ENCODE assay signal across 18 mouse cellular contexts in the genomic region with DNA sequence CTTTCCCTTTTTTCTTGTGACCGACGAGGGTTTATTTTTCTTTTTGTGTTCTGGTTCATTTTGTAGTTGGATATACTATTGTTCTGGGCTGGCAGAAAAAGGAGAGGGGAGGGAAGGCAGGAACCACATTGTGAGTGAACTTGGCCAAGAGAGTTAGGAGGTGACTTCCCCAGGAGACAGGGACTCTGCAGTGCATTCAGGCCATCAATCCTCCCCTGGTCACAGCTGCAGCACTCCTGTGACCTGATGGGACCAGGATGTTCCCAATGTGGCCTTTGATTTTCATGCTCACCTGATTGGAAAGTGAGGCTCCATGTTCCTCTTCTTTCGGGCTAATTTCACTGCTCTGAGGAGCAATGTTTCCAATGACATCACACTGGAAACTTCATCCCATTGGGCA.
DNase-seq lines count a peak whose midpoint lies in the region; ATAC-seq lines count a peak whose summit lies in the region.
"Had no signal": no experiment of that assay in that cellular context is flagged by ENCODE, and none has a peak within 500 bp of the region (broad histone marks: within the 10 kb centered on the region; RNA-seq: fewer than 3 reads in every experiment).

No protein-coding gene starts in this region.

- H3K9ac ChIP-seq in lung, embryonic 15.5 days = no peak overlapping the region
- H3K9ac ChIP-seq in heart, embryonic 14.5 days (ENCODE audit: low read length) = peak overlapping the region; percentile 34; the same call in 1 of the 2 replicates
- H3K9ac ChIP-seq: intestine, embryonic 15.5 days; limb, embryonic 15.5 days; liver, postnatal 0 days had no signal

- 58% methylated on average over 3 of the region's 3 CpGs for WGBS in heart, embryonic 10.5 days
- 41% methylated on average over 3 of the region's 3 CpGs for WGBS in lung, embryonic 15.5 days
- WGBS in heart, embryonic 14.5 days = 60% methylated on average over 3 of the region's 3 CpGs

- H3K9me3 ChIP-seq in heart, embryonic 10.5 days = peaks cover 3% of the 10 kb centered on the region; the same call in 1 of the 2 replicates
- no peaks in the 10 kb centered on the region for H3K9me3 ChIP-seq in lung, embryonic 15.5 days
- peaks cover 6% of the 10 kb centered on the region; the same call in 1 of the 2 replicates for H3K9me3 ChIP-seq in heart, embryonic 14.5 days (ENCODE audit: control insufficient read depth, low read length)
- H3K9me3 ChIP-seq: intestine, embryonic 15.5 days; limb, embryonic 15.5 days had no signal

- H3K27ac ChIP-seq in heart, embryonic 10.5 days = no peak overlapping the region; the same call in 1 of the 2 replicates
- 0 out of 2 replicates have a peak overlapping the region, but pooled peaks have one; percentile 24 for H3K27ac ChIP-seq in lung, embryonic 15.5 days
- peak overlapping the region; percentile 65 to 86 for H3K27ac ChIP-seq in heart, embryonic 14.5 days (replicated peaks in 1 of 2; ENCODE audit: control insufficient read depth in 1 of 2, insufficient read depth in 1 of 2, low read depth in 2 of 2, low read length in 2 of 2)
- H3K27ac ChIP-seq: intestine, embryonic 15.5 days; limb, embryonic 15.5 days; macrophage had no signal

- H3K27me3 ChIP-seq in heart, embryonic 10.5 days (ENCODE audit: insufficient read depth, poor library complexity, severe bottlenecking) = peaks cover 41% of the 10 kb centered on the region
- H3K27me3 ChIP-seq in lung, embryonic 15.5 days = peaks cover 9% of the 10 kb centered on the region; the same call in 1 of the 2 replicates
- H3K27me3 ChIP-seq in heart, embryonic 14.5 days (ENCODE audit: control insufficient read depth, insufficient read depth, low read length) = peaks cover 22% of the 10 kb centered on the region; the same call in 1 of the 2 replicates

- no peak overlapping the region for H3K4me2 ChIP-seq in lung, embryonic 15.5 days
- H3K4me2 ChIP-seq in heart, embryonic 14.5 days (ENCODE audit: low read length) = peak overlapping the region; percentile 58
- H3K4me2 ChIP-seq: intestine, embryonic 15.5 days; limb, embryonic 15.5 days had no signal

- peaks cover 55% of the 10 kb centered on the region for H3K4me1 ChIP-seq in heart, embryonic 10.5 days
- H3K4me1 ChIP-seq in lung, embryonic 15.5 days = peaks cover 54% of the 10 kb centered on the region
- H3K4me1 ChIP-seq in heart, embryonic 14.5 days (ENCODE audit: control insufficient read depth in 2 of 2, insufficient read depth in 2 of 2, low read length in 2 of 2) = peaks cover 26 to 51% of the 10 kb centered on the region in 2 experiments
- H3K4me1 ChIP-seq: limb, embryonic 15.5 days had no signal

- DNase-seq in heart, adult 18-20 months = peak; percentile 36 to 38
- no peak for DNase-seq in heart, embryonic 10.5 days (ENCODE audit: low spot score)
- DNase-seq in lung, postnatal 25 days (ENCODE audit: low spot score) = no peak
- peak; percentile 44 to 83 for DNase-seq in kidney, postnatal 25 days
- DNase-seq in lung, postnatal 10 days = no peak
- DNase-seq: cerebellum, postnatal 10 days; layer of hippocampus, adult 9-11 months; liver, postnatal 0 days; right cerebral cortex, adult 18-20 months; thymus, adult 2 months had no signal

- H3K4me3 ChIP-seq in heart, embryonic 10.5 days = no peak overlapping the region
- no peak overlapping the region for H3K4me3 ChIP-seq in lung, embryonic 15.5 days
- H3K4me3 ChIP-seq in heart, embryonic 14.5 days (ENCODE audit: control insufficient read depth in 1 of 2, insufficient read depth in 1 of 2, low read depth in 1 of 2, low read length in 2 of 2) = no peak overlapping the region
- H3K4me3 ChIP-seq: hindbrain, embryonic 10.5 days; intestine, embryonic 15.5 days; limb, embryonic 15.5 days; myocyte had no signal

- no peak for ATAC-seq in lung, embryonic 15.5 days (ENCODE audit: borderline replicate concordance, extremely low read depth, low FRiP score, low TSS enrichment)
- ATAC-seq in heart, embryonic 14.5 days (ENCODE audit: insufficient number of reproducible peaks, insufficient read depth, low FRiP score, low read depth) = no peak
- ATAC-seq: forebrain, embryonic 14.5 days; intestine, embryonic 15.5 days; liver, postnatal 0 days had no signal

- no peaks in the 10 kb centered on the region for H3K36me3 ChIP-seq in heart, embryonic 10.5 days
- H3K36me3 ChIP-seq in lung, embryonic 15.5 days = no peaks in the 10 kb centered on the region
- no peaks in the 10 kb centered on the region for H3K36me3 ChIP-seq in heart, embryonic 14.5 days (ENCODE audit: control insufficient read depth, insufficient read depth, low read length)
- H3K36me3 ChIP-seq: hindbrain, embryonic 10.5 days; intestine, embryonic 15.5 days; limb, embryonic 15.5 days had no signal

Comparison
In these comparisons a context has a peak if more than half of its experiments do, and no peak if none do; other contexts are left out.
1. DNase-seq: peak in heart, adult 18-20 months (2 of 2) and kidney, postnatal 25 days (2 of 2); none in heart, embryonic 10.5 days (single experiment), lung, postnatal 25 days (single experiment) and lung, postnatal 10 days (single experiment).